Mouse (Mus musculus) intestine, embryonic 15.5 days (tissue): Measurements from ENCODE around the gene Dpp10. TPM values are rescaled to one million over a fixed set of nuclear protein-coding genes. Genes with fewer than 3 reads are reported as not detected.

Source experiments
- ATAC-seq: fragments of 200-750 bp; cut with Nextera tagmentation; 2 replicates; pipeline ENCODE4 v1.8.0; 2017; ENCODE audit warnings: moderate TSS enrichment, moderate library complexity
- H3K27ac ChIP-seq: fragments of 300-500 bp; sonication (generic); 2 replicates; pipeline ENCODE4 v1.5.1; 2015; ENCODE audit warnings: mild to moderate bottlenecking, inconsistent platforms
- H3K27me3 ChIP-seq: fragments of 300-500 bp; sonication (generic); replicated peaks from 2 replicates; pipeline ENCODE4 v1.6.1; 2015; ENCODE audit warnings: inconsistent platforms
- H3K36me3 ChIP-seq: fragments of 300-500 bp; sonication (generic); 2 replicates; pipeline ENCODE4 v1.6.1; 2015; ENCODE audit warnings: inconsistent platforms
- H3K4me1 ChIP-seq: fragments of 300-500 bp; sonication (generic); replicated peaks from 2 replicates; pipeline ENCODE4 v1.6.1; 2015; ENCODE audit warnings: inconsistent platforms
- H3K4me2 ChIP-seq: fragments of 300-500 bp; sonication (generic); replicated peaks from 2 replicates; pipeline ENCODE4 v1.6.1; 2015; ENCODE audit warnings: mild to moderate bottlenecking, inconsistent platforms
- H3K4me3 ChIP-seq: fragments of 300-500 bp; sonication (generic); replicated peaks from 2 replicates; pipeline ENCODE4 v1.5.1; 2015; ENCODE audit warnings: inconsistent platforms
- H3K9ac ChIP-seq: fragments of 300-500 bp; sonication (generic); 2 replicates; pipeline ENCODE4 v1.6.1; 2015; ENCODE audit warnings: inconsistent platforms
- H3K9me3 ChIP-seq: fragments of 300-500 bp; sonication (generic); 2 replicates; pipeline ENCODE4 v1.6.1; 2016; ENCODE audit warnings: inconsistent platforms
- WGBS: fragments of 180-500 bp; shearing (Covaris S2); methylation state at CpG from one replicate; pipeline ENCODE4 v1.1.7; 2015; 5-methylcytosine and 5-hydroxymethylcytosine counted together
- polyA plus RNA-seq: library from polyadenylated mRNA; unstranded; fragments of >200 nt; fragmentation: Nextera tagmentation; extraction: Ambion mirVana; gene quantifications from 2 replicates; pipeline ENCODE4 v1.2.1, GENCODE M21; 2015

Dpp10 gene
- polyA plus RNA-seq, 1 experiment from 2014 or later, result 0.75 TPM

- no peak overlapping the region for H3K4me3 ChIP-seq
- H3K9ac ChIP-seq, result no peak overlapping the region
- H3K36me3 ChIP-seq, result no peaks in the 10 kb centered on the region
- H3K9me3 ChIP-seq, result no peaks in the 10 kb centered on the region
- H3K4me1 ChIP-seq, result no peaks in the 10 kb centered on the region
- no peak for ATAC-seq
- no peak overlapping the region for H3K4me2 ChIP-seq
- no peaks in the 10 kb centered on the region for H3K27me3 ChIP-seq
- 43% methylated on average over 1 of the region's 1 CpGs for WGBS
- no peak overlapping the region for H3K27ac ChIP-seq
Measured at GRCm38 (mm10) chr1:123467729-123468128, 577.6 kb downstream of the Dpp10 start.

- no peak for ATAC-seq
- H3K27me3 ChIP-seq, result no peaks in the 10 kb centered on the region
- no peaks in the 10 kb centered on the region for H3K9me3 ChIP-seq
- no peak overlapping the region for H3K4me3 ChIP-seq
- WGBS, result 64% methylated on average over 1 of the region's 1 CpGs
- no peaks in the 10 kb centered on the region for H3K4me1 ChIP-seq
- no peak overlapping the region for H3K9ac ChIP-seq
- H3K36me3 ChIP-seq, result no peaks in the 10 kb centered on the region
- no peak overlapping the region for H3K27ac ChIP-seq
- no peak overlapping the region for H3K4me2 ChIP-seq
Measured at GRCm38 (mm10) chr1:123414163-123414562, 631.2 kb downstream of the Dpp10 start.

GRCm38 (mm10) chr1:123351300-123351699, 694.1 kb downstream of the Dpp10 start:
- Histone ChIP-seq H3K9me3 (no peaks in the 10 kb centered on the region), H3K4me1 (no peaks in the 10 kb centered on the region), H3K36me3 (no peaks in the 10 kb centered on the region), H3K27ac (no peak overlapping the region), H3K4me2 (no peak overlapping the region), H3K9ac (no peak overlapping the region), H3K27me3 (no peaks in the 10 kb centered on the region), H3K4me3 (no peak overlapping the region)
- no peak for ATAC-seq
- 67% methylated on average over 2 of the region's 2 CpGs for WGBS

GRCm38 (mm10) chr1:123337877-123338276, 707.5 kb downstream of the Dpp10 start:
- no peak overlapping the region for H3K4me3 ChIP-seq
- no peaks in the 10 kb centered on the region for H3K36me3 ChIP-seq
- ATAC-seq, result no peak
- H3K4me1 ChIP-seq, result no peaks in the 10 kb centered on the region
- WGBS, result 69% methylated on average over 1 of the region's 1 CpGs
- no peak overlapping the region for H3K9ac ChIP-seq
- H3K4me2 ChIP-seq, result no peak overlapping the region
- H3K27ac ChIP-seq, result no peak overlapping the region
- H3K27me3 ChIP-seq, result no peaks in the 10 kb centered on the region
- H3K9me3 ChIP-seq, result no peaks in the 10 kb centered on the region

- no peak overlapping the region for H3K27ac ChIP-seq
- no peaks in the 10 kb centered on the region for H3K36me3 ChIP-seq
- no peak overlapping the region for H3K4me3 ChIP-seq
- no peak for ATAC-seq
- H3K9me3 ChIP-seq, result no peaks in the 10 kb centered on the region
- H3K9ac ChIP-seq, result no peak overlapping the region
- no peaks in the 10 kb centered on the region for H3K27me3 ChIP-seq
- 79% methylated on average over 2 of the region's 2 CpGs for WGBS
- no peak overlapping the region for H3K4me2 ChIP-seq
- no peaks in the 10 kb centered on the region for H3K4me1 ChIP-seq
Measured at GRCm38 (mm10) chr1:123316886-123317285, 728.5 kb downstream of the Dpp10 start.
